Mouse (Mus musculus): Measurements from ENCODE around the gene Ptprm.
A peak's percentile ranks its signal among the peaks of the same experiment; 100 is the strongest.

Ptprm gene

GRCm38 (mm10) chr17:67213711-67214110 is 140.5 kb downstream of the Ptprm start:
- no peak for DNase-seq (ENCODE audit: low spot score)

GRCm38 (mm10) chr17:67209676-67210344 is 144.4 kb downstream of the Ptprm start:
- DNase-seq (ENCODE audit: low spot score) = no peak

GRCm38 (mm10) chr17:67208600-67208999 is 145.7 kb downstream of the Ptprm start:
- no peak for DNase-seq (ENCODE audit: low spot score)

- DNase-seq (ENCODE audit: low spot score) = no peak
Measured at GRCm38 (mm10) chr17:67206984-67207383, 147.3 kb downstream of the Ptprm start.

GRCm38 (mm10) chr17:67201151-67201550 is 153.1 kb downstream of the Ptprm start:
- DNase-seq (ENCODE audit: low spot score) = no peak

GRCm38 (mm10) chr17:67193728-67194127 is 160.5 kb downstream of the Ptprm start:
- DNase-seq (ENCODE audit: low spot score) = no peak

GRCm38 (mm10) chr17:67188514-67188913 is 165.7 kb downstream of the Ptprm start:
- DNase-seq (ENCODE audit: low spot score) = no peak

- DNase-seq (ENCODE audit: low spot score) = no peak
Measured at GRCm38 (mm10) chr17:67186879-67187278, 167.4 kb downstream of the Ptprm start.

- no peak for DNase-seq (ENCODE audit: low spot score)
Measured at GRCm38 (mm10) chr17:67185942-67186341, 168.3 kb downstream of the Ptprm start.

GRCm38 (mm10) chr17:67179446-67179845 is 174.8 kb downstream of the Ptprm start:
- no peak for DNase-seq (ENCODE audit: low spot score)

- no peak for DNase-seq (ENCODE audit: low spot score)
Measured at GRCm38 (mm10) chr17:67178686-67179265, 175.5 kb downstream of the Ptprm start.

GRCm38 (mm10) chr17:67175836-67176235 is 178.4 kb downstream of the Ptprm start:
- peak; percentile 44 for DNase-seq (ENCODE audit: low spot score)

GRCm38 (mm10) chr17:67171353-67171752 is 182.9 kb downstream of the Ptprm start:
- DNase-seq (ENCODE audit: low spot score) = no peak

- no peak for DNase-seq (ENCODE audit: low spot score)
Measured at GRCm38 (mm10) chr17:67170696-67171095, 183.6 kb downstream of the Ptprm start.

GRCm38 (mm10) chr17:67165876-67166275 is 188.4 kb downstream of the Ptprm start:
- DNase-seq (ENCODE audit: low spot score) = no peak

- DNase-seq (ENCODE audit: low spot score) = peak; percentile 45
Measured at GRCm38 (mm10) chr17:67159611-67160010, 194.6 kb downstream of the Ptprm start.

- no peak for DNase-seq (ENCODE audit: low spot score)
Measured at GRCm38 (mm10) chr17:67157089-67157752, 197.0 kb downstream of the Ptprm start.

- no peak for DNase-seq (ENCODE audit: low spot score)
Measured at GRCm38 (mm10) chr17:67152218-67152617, 202.0 kb downstream of the Ptprm start.

GRCm38 (mm10) chr17:67150441-67150840 is 203.8 kb downstream of the Ptprm start:
- no peak for DNase-seq (ENCODE audit: low spot score)

GRCm38 (mm10) chr17:67142183-67142756 is 212.0 kb downstream of the Ptprm start:
- DNase-seq (ENCODE audit: low spot score) = no peak

GRCm38 (mm10) chr17:67140502-67140901 is 213.8 kb downstream of the Ptprm start:
- no peak for DNase-seq (ENCODE audit: low spot score)

- DNase-seq (ENCODE audit: low spot score) = no peak
Measured at GRCm38 (mm10) chr17:67138981-67139380, 215.3 kb downstream of the Ptprm start.

GRCm38 (mm10) chr17:67136876-67137275 is 217.4 kb downstream of the Ptprm start:
- DNase-seq (ENCODE audit: low spot score) = no peak

All from layer of hippocampus, adult 11-12 months (tissue).